Mouse (Mus musculus) thymus, postnatal 25 days (tissue): ENCODE data around the gene Arhgap22.

ENCODE experiments used
- DNase-seq: peaks from one replicate; pipeline ENCODE4 v3.0.0; 2022

The Arhgap22 gene

DNA sequence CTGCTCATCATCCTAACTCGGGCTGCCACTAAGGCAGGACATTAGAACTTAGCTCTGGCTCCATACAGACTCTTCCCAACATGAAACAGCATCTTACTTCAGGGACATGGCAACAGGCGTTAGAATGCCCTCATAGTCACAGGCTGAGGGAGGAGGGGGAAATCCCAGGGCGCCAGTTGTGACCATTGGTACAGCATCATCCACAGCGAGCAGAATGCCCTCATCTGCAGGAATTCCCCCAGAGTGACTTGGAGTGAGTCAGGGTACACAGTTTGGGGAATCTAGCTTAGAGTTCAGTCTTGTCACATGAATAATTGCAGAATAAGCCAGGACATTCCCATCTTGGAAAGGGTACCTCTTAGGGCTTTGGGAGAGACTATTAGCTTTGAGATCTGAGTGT, 74.1 kb downstream of the Arhgap22 start:
- no peak for DNase-seq

DNA sequence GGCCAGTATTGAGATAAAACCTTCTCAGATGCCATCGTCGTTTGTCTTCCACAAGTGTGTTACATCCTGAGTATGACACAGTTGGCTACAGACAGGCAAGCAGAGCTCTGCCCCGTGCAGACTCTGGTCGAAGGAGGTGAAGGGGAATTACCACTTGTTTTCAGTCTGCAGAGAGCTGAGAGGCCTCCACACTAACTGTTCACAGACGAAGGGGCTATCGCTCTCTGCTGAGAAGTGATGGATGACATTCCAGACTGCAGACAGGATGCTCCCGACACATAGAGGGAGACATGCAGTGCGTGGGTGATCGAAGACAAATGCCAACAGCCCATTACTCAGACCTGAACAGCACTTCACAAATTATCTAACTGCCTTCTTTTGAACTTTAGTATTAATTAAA, 76.2 kb downstream of the Arhgap22 start:
- DNase-seq = no peak

DNA sequence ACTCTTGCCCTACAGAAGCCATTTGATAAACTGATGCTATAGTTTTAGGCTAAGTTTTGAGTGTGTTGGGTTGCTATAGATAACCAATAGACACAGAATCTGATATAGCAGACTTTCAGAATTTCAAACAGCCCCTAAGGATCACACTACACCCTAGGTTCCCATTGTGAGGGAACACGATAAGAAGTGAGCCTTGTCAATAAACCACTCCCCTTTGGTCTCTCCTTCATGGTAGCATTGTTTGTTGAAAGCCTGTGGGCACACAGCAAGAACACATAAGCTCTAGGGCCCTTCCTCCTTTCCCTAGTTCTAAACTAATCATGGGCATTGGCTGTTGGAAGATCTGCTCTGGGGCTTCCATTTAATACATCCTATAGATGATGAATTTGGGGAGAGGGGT, 80.7 kb downstream of the Arhgap22 start:
- DNase-seq = no peak

DNA sequence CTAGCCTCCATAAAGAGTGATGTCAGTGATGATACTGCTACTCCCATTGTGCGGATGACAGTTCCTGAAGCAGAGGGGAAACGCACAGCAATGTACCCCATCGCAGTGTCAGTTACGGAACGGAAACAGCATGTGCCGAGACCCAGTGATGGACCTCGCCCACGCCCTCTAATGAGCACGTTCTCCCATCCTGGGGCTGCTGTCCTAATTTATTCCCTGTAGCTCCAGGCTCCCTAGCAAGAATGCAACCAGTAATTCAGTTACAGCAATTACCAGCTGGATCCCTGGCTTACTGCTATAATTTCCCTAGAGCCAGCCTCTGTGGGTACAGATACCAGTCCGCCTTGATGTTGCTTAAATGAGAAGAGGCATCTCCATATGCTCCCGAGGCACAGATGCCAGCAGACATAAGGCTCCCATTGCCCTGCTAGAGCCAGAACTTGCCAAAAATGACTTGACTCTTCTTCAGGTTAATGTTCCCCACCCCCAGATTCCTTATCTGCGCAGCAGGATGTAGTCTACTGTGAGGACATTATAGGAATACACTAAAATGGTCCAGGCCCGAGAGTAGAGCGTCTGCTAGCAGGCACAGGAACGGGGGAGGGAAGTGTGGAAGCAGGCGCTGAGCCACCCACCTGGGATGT, 83.0 kb downstream of the Arhgap22 start:
- no peak for DNase-seq

DNA sequence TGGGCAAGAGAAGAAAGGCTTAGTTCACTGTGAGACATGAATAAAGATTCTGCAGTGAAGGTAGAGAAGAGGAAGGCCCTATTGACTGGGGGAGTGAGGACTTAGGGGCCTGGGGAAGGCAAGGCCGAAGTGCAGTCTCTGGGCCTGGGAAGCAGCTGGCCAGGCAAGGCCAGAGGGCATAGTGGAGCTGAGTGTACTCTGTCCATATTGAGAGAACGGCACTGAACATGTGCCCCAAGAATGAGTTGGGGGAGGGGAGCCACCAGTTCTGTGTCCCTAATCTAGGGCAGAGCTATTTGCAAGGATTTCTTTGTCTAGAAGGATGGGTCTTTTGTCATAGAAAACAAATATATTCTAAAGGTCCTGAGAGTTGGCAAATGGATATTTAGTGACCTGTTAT, 86.8 kb downstream of the Arhgap22 start:
- no peak for DNase-seq

DNA sequence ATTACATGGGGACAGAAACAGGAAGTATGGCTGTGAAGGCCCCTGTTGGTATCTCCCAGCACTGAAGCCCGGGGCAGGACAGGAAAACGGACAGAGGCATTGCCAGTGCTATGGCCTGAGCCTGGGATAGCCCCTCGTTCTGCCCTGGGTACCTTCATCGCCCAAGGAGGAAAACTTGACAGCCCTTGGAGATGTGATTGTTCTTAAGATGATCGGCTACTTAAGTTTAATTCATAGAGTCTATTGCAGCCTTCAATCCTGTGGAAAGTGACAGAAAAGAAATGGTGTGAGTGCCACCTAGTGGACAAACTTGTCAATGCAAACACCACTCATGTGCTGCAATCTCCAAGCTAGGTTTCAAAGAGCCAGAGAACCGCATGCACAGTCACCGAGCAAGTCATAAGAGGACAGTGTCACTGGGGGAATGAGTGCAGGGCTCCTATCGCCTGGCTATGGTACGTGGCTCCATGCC, 89.6 kb downstream of the Arhgap22 start:
- DNase-seq = peak; percentile 58

DNA sequence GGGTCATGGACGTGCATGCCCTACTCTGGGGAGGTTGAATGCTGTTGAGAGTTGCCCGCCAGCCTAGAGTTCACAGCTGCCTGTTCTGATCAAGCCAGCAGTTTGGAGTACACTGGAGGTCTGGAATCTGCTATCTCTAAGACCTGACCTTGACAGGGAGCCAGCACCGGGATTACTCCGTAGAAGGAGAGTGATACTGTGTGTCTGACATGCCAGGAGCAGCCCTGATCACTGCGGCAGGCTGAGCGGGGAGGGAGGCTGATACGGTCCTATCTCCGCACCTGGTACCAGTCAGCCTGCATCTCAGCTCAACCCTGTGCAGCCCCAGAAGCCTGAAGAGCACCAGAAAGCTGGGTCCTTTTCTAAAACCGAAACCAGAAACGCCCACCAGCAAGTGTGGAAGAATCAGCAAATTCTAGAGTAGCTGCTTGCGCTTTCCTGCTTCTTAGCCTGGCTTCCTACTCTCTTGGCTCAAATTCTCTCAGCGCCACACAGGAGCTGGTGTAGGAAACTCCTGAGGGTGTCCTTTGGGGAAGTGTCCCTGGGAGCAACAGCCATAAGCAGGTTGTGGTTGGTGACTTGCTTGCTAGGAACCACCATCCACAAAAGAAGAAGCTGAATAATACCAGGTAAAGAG, 91.9 kb downstream of the Arhgap22 start:
- no peak for DNase-seq

DNA sequence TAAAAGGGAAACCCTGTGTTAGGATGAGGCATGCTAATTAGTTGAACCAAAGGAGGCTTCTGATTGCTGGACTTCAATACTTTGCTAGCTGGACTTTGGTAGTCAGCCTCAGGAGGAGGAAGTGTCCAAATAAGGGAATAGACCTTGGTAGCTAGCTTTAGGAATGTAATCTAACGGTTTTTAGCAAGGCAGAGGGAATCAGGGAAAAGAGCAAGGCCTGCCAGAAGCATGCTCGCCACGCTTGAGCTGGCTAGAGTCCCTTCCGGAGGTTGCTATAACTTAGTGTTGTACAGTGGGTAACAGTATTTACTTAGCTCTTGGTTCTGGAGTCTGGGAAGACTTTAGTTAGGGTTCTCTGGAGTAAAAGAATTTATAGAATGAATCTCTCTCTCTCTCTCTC, 96.9 kb downstream of the Arhgap22 start:
- no peak for DNase-seq

DNA sequence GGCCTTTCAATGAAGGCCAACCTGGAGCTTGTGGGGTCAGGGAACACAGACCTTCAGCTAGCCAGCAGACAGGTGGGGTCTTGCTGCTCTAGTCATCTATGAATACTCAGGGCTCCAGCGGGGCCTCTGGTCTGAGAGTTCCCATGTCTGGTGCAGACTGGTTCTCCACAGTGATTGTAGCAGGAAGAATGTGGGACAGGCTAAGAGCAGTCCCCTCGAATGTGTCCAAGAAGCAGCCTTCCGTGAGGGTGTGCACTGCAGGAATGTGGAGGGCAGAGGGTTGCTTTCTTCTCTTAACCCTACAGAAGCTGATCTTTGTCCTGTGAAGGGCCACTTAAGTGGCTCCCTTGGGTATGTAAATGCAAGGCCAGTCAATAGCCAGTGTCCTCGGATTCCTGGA, 98.5 kb downstream of the Arhgap22 start:
- no peak for DNase-seq

DNA sequence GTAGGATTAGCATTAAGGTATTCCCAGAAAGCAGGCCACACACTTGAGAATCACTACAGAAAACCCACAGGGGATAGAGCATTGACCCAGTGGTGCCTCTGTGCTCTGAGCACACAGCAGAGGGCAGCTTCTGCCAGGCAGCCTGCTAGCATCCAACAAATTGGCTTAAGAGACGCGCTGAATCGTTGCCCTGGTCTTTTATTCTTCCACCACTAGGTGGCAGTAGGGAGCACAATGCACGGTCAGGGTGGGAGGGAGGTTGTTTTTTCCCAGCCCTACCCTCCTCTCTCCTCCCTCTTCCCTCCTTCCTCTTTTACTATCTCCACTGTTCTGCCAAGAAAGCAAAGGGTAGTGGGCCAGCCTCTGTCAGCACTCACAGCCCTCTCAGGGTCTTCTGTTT, 99.8 kb downstream of the Arhgap22 start:
- DNase-seq = peak; percentile 52

DNA sequence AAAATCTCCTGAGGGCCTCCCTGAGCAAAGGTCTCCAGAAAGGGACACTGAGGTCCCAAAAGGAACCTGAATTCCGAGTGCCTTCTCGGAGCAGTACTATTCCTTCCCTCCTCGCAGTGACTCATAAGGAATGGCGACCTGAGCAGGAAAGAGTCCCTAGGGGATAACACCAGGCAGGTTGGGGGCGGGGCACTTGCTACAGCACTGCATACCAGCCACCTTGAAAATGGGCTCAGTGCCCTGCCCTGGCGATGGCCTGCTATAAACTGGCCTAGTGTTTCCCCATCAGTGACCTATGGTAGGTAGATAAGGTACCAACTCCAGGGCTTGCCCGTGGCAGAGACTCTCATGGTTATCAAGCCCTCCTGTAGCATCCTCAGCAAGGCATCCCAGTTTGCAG, 100.3 kb downstream of the Arhgap22 start:
- no peak for DNase-seq

DNA sequence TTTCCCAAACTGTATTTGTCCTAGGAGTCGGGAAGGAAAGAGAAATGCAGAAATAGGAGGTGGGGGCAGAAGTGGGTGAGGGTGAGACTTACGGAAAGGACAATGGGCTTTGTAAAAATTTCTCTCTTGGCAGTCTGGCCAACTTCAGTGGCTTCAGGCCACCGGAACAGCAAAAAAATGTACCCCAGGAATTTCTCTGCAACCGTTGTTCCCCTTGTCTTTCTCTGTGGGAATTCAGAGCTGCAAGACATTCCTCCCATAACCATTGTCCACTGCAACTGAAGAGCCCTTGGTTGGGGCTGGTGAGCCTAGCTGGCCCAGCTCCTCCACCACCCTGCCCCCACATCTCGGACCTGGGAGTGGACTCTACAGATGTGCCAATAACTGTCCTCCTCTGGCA, 101.3 kb downstream of the Arhgap22 start:
- DNase-seq = no peak

DNA sequence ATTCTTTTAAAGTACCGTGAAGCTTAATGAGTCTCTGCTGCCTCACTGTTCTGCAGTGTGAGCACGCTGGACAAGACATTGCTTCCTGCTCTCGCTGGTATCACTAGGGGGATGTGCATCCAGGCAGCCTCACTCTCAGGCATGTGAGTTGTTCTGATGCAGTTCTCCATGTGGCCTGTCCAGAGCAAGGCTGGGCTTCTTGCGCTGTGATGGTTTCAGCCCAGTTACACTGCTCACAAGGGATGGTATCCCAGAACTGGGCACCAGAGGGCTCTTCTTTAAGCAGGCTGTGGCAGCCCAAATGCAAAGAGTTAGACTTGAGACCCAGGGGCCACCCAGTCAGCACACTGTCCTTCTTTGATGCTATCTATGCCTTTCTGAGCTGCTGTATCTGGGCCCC, 101.9 kb downstream of the Arhgap22 start:
- DNase-seq = no peak

DNA sequence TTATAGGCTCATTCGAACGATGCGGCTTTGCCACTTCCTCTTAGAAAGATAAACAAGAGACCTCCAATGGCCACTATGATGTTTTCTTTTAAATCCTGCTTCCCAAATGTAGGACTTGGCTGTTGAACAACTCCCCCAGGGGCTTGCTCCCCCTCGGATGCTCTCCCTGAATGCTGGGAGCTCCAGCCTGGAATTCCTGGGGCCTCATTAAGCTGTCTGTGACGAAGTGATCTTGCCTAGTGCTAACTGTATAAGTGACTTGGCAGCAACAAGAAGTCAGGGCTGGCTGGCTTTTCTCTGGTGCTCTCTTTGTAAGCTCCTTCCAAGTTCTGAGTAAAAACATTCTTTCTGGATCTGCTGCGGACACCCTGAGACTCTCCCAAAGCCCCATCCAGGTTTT, 104.1 kb downstream of the Arhgap22 start:
- no peak for DNase-seq

DNA sequence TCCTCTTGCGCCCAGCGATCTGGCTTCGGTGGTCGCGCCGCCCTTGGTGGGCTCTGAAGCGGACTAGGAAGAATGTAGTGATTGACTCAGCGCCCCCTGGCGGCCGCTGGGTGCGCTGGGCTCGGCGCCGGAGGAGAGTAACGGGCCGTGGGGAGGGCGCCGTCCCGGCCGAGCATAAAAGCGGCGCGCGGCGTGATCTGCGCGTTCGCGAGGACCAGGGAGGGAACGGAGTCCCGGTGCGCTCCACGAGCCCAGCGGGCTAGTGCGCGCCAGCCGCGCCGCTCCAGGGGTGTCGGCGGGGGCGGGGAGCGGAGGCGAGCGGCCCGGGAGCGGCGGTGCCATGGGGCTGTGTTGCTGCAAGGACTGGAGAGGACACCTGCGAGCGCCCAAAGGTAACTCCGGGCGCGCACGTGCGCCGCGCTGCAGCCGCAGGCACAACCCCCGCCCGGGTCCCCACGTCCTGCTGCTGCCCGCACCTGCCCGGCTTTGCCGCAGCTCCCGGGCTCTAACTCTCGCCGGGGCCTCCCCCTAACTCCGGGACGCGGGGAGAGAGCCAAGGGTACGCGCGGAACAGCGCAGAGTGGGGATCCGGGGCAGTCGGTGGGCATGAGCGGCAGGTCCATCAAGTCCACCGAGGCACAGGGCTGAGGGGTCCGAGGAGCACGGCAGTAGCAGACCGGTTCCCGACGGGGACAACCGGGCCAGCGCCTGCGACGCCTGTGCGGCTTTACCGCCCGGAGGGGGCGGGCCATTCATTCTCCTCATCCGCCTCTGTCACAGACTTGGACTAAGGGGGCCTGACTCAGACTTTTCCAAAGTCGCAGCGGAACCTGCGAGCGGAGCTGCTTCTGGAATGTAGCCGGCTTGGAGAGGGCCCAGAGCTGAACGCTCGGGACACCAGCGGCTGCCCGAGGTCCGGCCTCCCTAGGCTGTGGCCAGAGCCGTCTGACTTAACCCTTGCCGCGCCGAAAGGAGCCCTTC, 106.0 kb downstream of the Arhgap22 start:
- DNase-seq = peak; percentile 58

DNA sequence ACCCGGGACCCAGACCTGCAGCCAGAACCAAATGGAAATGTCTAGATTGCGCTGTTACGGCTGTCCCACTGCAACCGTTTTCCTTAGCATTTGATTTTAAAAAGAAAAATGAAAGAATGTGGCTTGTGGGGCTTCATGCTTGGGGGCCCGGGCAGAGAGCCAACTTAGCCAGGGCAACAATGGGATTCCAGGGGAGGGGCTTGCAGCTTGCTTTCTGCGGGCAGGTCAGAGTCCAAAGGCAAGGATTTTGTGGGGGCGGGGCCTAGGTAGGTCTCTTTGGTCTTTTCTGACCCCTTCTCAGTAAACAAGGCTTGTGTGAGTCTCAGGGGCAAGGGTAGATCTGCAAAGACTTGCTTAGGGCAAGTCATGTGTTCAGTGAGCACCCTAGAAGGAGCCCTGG, 107.0 kb downstream of the Arhgap22 start:
- no peak for DNase-seq

DNA sequence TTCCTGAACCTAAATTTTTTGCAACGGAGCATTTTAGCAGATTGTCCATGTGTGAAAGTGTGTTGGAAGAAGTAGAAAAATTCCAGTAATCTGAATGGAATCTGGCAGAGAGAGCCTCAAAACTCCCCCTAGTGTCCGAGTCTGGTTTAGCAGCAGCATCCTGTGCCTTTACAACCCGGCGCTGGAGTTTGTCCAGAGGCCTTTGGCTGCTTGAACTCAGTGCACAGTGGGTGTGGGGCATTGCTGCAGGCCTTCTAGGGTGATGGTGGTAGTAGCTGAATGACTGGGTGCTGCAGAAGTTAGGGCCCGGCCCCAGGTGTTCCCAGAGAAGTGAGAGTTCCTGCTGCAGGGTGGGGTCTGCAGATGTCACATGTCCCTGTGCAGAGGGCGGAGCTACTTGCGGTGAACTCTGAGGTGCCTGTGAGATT, 108.8 kb downstream of the Arhgap22 start:
- DNase-seq = peak; percentile 42

DNA sequence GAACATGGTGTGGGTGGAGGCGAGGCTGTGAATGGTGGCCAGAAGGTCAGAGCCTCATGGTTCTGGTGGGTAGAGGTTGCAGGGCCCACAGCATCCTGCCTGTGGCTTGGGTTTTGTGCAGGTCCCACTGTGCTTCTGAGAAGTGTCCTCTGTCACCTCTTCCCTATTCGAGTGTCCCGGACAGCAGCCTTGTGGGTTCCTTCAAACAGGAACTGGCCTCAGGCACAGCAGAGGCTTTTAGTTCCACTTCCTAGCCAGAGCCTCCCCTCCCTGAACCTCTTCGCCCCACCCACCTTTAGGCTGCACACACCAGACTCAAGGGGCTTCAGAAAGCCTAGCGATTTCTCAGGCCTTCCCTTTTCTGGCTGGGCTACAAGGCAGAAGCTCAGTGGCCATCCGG, 110.7 kb downstream of the Arhgap22 start:
- DNase-seq = no peak

DNA sequence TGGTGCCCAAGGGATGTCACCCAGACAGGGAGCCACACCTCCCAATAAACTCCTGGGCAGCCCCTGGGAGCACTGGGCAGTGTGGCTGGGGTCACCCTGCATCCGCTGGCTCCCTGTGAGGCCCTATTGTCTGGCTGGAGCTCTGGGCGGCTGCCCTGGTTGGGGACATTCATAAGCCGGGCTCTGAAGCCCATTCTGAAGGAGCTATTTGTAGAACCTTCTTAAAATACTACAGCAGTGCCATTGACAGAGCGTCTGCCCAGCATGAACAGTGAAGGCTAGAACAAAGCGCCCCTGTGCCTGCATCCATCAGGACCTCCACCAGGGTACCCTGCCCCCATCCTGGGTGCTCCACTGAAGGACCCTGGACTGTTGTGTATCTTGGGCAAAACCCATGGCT, 114.5 kb downstream of the Arhgap22 start:
- DNase-seq = no peak

DNA sequence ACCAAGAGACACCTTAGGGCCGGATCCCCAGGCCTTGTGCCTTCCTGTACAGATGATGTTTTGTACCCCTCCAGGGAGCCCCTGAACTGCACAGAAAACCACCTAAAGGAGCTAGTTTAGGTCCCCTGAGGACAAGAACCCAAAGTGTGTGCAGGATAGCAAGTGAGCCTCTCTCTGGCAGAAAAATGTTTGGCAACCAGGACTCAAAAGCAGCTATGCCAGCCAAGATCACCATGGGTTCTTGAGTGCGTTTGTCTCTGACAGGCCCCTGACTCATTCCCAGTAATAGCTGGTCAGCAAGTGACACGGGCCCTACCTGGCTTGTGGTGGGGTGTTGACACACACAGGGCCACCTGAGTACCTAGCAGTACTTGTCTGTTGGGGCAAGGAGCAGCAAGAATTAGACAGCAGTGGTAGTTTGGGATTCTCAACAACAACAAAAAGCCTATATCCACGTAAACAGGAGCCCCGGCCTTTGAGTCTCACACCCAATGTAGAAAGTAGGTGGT, 115.5 kb downstream of the Arhgap22 start:
- no peak for DNase-seq

DNA sequence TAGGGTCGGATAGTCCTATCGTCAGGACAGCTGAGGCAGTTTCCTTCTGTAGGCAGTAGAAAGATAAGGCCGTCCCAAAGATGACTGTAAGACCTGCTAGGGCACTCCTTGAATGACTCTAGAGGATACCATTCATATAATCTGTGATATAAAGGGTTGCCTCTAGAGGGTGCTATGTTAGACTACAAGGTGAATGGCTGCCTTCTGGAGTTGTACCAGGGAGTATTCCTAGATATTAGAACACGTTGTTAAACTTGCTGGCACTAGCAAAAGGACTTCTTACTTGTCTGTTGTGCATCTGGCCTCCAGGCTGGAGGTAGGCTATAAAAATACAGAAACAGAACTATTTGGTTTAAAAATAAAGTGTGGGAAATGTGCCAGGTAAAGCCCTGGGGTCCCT, 117.2 kb downstream of the Arhgap22 start:
- DNase-seq = no peak

DNA sequence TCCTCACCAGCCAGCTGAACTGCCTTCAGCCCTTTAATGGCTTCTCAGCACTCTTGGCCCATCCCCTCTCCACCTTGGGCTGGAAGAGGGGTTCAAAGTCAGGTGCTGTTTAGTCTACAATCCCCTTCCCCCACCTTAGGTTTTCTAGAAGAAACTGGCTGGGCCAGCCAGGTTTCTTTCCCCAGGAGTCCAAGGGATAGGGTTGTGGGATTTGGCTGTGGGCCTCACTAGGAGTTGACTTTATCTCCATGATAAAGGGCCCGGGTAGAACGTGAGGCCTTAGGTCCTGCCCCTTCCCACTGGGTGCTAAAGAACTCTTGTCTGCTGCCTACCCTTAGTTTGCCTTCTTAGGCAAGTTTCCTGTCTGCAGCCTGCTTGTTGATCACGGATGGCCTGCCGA, 117.8 kb downstream of the Arhgap22 start:
- no peak for DNase-seq

DNA sequence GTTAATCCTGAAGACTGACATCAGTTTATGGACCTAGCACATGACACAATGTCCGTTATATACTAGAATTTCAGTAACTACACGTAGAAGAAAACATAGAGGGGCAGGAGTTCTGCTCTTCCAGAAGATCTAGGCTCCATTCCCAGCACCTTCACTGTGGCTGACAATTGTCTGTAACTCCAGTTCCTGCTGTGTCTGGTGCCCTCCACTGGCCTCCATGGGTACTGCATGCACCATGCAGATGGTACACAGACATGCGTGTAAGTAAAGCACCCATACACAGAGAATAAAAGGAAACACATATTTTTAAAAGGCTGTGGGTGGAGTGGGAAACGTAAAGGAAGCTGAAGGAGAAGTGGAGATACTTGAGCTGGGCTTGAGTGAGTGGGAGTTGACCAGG, 120.0 kb downstream of the Arhgap22 start:
- peak; percentile 30 for DNase-seq

DNA sequence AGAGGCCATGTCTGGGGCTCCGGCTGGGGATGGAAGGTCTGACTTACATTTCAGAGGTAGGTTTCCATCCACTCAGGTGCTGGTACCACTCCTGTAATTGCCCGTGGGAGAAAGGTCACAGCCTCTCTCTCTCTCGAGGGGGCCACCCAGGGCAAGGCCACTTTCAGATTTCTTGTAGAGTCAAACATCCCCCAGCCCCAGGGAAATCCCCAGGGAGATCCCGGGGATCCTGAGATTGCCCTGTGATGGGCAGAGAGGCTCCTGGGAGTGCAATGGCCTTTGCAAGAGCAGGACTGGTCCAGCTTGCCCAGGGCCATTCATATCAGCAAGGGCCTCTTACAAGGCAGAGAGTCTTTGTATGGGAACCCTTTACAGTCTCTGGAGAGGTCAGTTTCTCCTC, 120.6 kb downstream of the Arhgap22 start:
- no peak for DNase-seq
